Mouse (Mus musculus) CH12.LX (cell line): ENCODE data around the gene Aldh9a1.

Source experiments
- CTCF ChIP-seq, 2 experiments: IDR thresholded peaks in 1 of 2; conservative IDR thresholded peaks in 1 of 2; 2 replicates each; pipeline ENCODE4 v1.5.1; 2011 to 2012; ENCODE audit warnings: low read depth in 2 of 2, low read length in 2 of 2, improper control_type of control experiment in 1 of 2, inconsistent platforms in 1 of 2, mild to moderate bottlenecking in 1 of 2, moderate library complexity in 1 of 2
- POLR2A ChIP-seq: IDR thresholded peaks from 2 replicates; pipeline ENCODE4 v1.6.1; 2011; ENCODE audit warnings: low read depth, mild to moderate bottlenecking, improper control_type of control experiment, low read length

GRCm38 (mm10) chr1:167358731-167359130, 8.9 kb downstream of the Aldh9a1 start:
- TF ChIP-seq CTCF (conservative IDR thresholded peaks at IDR 0.05 in 1 of 2, IDR thresholded peaks at IDR 0.05 in 1 of 2; ENCODE audit: low read depth in 2 of 2, low read length in 2 of 2) = no peak
- no peak for TF ChIP-seq POLR2A
